Mouse (Mus musculus) left cerebral cortex, adult 18-20 months (tissue): Measurements from ENCODE around the gene Arhgef1. TPM values are rescaled to one million over a fixed set of nuclear protein-coding genes. Genes with fewer than 3 reads are reported as not detected.

ENCODE experiments used
- microRNA-seq, 2 experiments: library from miRNA; unstranded; fragments of <30 nt; microRNA quantifications; one replicate each; pipeline ENCODE4 v1.2.0; 2021
- total RNA-seq, 2 experiments: library from RNA; stranded (reverse); gene quantifications; 2 replicates each; pipeline ENCODE4 v1.2.3; 2021

Arhgef1 gene
- total RNA-seq, 2 experiments from 2014 or later = 57.1 to 74.1 TPM

Small RNA genes within 50 kb of the gene (microRNA-seq; reads per million reads assigned to microRNA genes)
- 10.4 to 15.9 reads per million in 2 experiments for gene Mir7046

Other genes starting within 250 kb of the Arhgef1 start
- gene Tex101, start 226.2 kb upstream of the Arhgef1 start, total RNA-seq = not detected
- gene BC049730, start 193.7 kb upstream of the Arhgef1 start, total RNA-seq = not detected
- not detected for gene Gm4763, start 176.0 kb upstream of the Arhgef1 start, total RNA-seq
- gene Cd177, start 142.6 kb upstream of the Arhgef1 start, total RNA-seq = not detected
- not detected for gene Ceacam10, start 125.7 kb upstream of the Arhgef1 start, total RNA-seq
- gene Gm9844, start 40.7 kb upstream of the Arhgef1 start, total RNA-seq = 1 to 10 TPM in 1 of 2 experiments, not detected in 1; 1.5 TPM
- gene Lypd4, start 33.0 kb upstream of the Arhgef1 start, total RNA-seq = not detected
- not detected for gene Dmrtc2, start 32.9 kb upstream of the Arhgef1 start, total RNA-seq
- gene Rps19, start 18.5 kb upstream of the Arhgef1 start, total RNA-seq = 100 to 1,000 TPM; 511 to 584 TPM
- under 1 TPM; 0.30 to 0.77 TPM for gene Cd79a, start 5.5 kb upstream of the Arhgef1 start, total RNA-seq
- not detected for gene Gm4881, start 41.6 kb downstream of the Arhgef1 start, total RNA-seq
- 100 to 1,000 TPM; 305 to 355 TPM for gene Rabac1, start 69.8 kb downstream of the Arhgef1 start, total RNA-seq
- gene Atp1a3, start 103.0 kb downstream of the Arhgef1 start, total RNA-seq = 1,000 to 10,000 TPM; 1,987 to 2,019 TPM
- 100 to 1,000 TPM; 176 TPM for gene Grik5, start 169.4 kb downstream of the Arhgef1 start, total RNA-seq
- gene Zfp574, start 169.7 kb downstream of the Arhgef1 start, total RNA-seq = 10 to 100 TPM; 34.9 TPM